Mouse (Mus musculus) lung, adult 2 months (tissue): ENCODE results near the gene Lrrc49.
A peak's percentile ranks its signal among the peaks of the same experiment; 100 is the strongest.

ENCODE experiments used
- CTCF ChIP-seq: fragments of 200-500 bp; IDR thresholded peaks from 2 replicates; pipeline ENCODE4 v1.5.1; 2011; ENCODE audit warnings: mild to moderate bottlenecking, low read length, control low read depth; ENCODE audit not compliant: insufficient read depth
- POLR2A ChIP-seq: fragments of 200-500 bp; IDR thresholded peaks from 2 replicates; pipeline ENCODE4 v1.6.1; 2011; ENCODE audit warnings: low read depth, mild to moderate bottlenecking, control low read depth, low read length, borderline replicate concordance; ENCODE audit errors: extremely low read depth

DNA sequence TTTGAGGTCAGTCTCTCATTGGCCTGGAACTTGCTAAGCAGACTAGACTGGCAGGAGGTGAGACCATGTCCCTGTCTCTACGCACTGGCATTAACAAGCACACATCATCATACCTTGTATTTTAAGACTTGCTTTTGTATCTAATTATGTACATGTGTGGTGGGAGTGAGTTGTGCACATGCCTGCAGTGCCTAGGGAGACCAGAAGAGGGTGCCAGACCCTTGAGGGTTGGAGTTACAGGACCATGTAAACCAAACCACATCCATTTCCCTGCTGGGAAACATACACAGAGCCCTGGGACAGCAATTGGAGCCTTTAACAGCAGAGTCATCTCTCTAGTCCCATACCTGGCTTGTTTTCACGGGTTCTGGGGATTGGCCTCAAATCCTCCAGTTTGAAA lies 6.0 kb upstream of the Lrrc49 start:
- TF ChIP-seq POLR2A (no peak), CTCF (peak; percentile 41; the same call in 1 of the 2 replicates)
